In genomic region chr9:41082891-41083290, GRCm38 (mm10) we compare ENCODE assay signal across 24 mouse cellular contexts.
DNase-seq lines count a peak whose midpoint lies in the region; ATAC-seq and TF ChIP-seq lines count a peak whose summit lies in the region.
"Had no signal": no experiment of that assay in that cellular context is flagged by ENCODE, and none has a peak within 500 bp of the region (broad histone marks: within the 10 kb centered on the region; RNA-seq: fewer than 3 reads in every experiment).

No protein-coding gene starts in this region.

- no peak for TF ChIP-seq POLR2A in MEL (IDR thresholded peaks at IDR 0.05; ENCODE audit: control insufficient read depth in 1 of 2, insufficient read depth in 1 of 2, low read depth in 1 of 2, low read length in 2 of 2, poor library complexity in 1 of 2)

- H3K4me2 ChIP-seq in liver, embryonic 11.5 days, result no peak overlapping the region
- H3K4me2 ChIP-seq: embryonic facial prominence, embryonic 13.5 days; forebrain, embryonic 15.5 days; heart, embryonic 15.5 days; hindbrain, embryonic 12.5 days; liver, embryonic 15.5 days had no signal

- 89% methylated on average over 3 of the region's 3 CpGs for WGBS in hindbrain, embryonic 10.5 days
- 62% methylated on average over 3 of the region's 3 CpGs for WGBS in liver, embryonic 11.5 days

- no peak for DNase-seq in MEL (ENCODE audit: low read depth, low spot score)
- peak; percentile 41 for DNase-seq in yolk sac, embryonic 10.5 days (ENCODE audit: low spot score)
- no peak for DNase-seq in hindbrain, embryonic 10.5 days (ENCODE audit: low spot score)
- DNase-seq in liver, embryonic 11.5 days (ENCODE audit: low spot score), result no peak
- DNase-seq: adrenal gland, postnatal 10 days; cerebellum, adult 11 months; cerebellum, postnatal 10 days; kidney, adult 11 months; kidney, postnatal 14 days; layer of hippocampus, adult 9-11 months; liver; midbrain, embryonic 14.5 days; right cerebral cortex, postnatal 4 days; thymus, postnatal 14 days had no signal

- peak overlapping the region; percentile 44 for H3K4me3 ChIP-seq in megakaryocyte, embryonic 14.5 days (replicated peaks)
- no peak overlapping the region for H3K4me3 ChIP-seq in MEL (ENCODE audit: control insufficient read depth in 1 of 2, insufficient read depth in 1 of 2, low read depth in 2 of 2, low read length in 2 of 2)
- no peak overlapping the region for H3K4me3 ChIP-seq in hindbrain, embryonic 10.5 days
- no peak overlapping the region for H3K4me3 ChIP-seq in liver, embryonic 11.5 days (ENCODE audit: low read depth, low read length)
- H3K4me3 ChIP-seq: embryonic facial prominence, embryonic 13.5 days; forebrain, embryonic 10.5 days; forebrain, embryonic 15.5 days; heart, embryonic 15.5 days; hindbrain, embryonic 12.5 days; liver, embryonic 15.5 days had no signal

- TF ChIP-seq EP300 in MEL (IDR thresholded peaks at IDR 0.05; ENCODE audit: low read depth in 1 of 2, low read length in 2 of 2), result no peak

- no peaks in the 10 kb centered on the region for H3K79me2 ChIP-seq in MEL (ENCODE audit: control insufficient read depth, insufficient read depth, low read length, poor library complexity)

- no peak for TF ChIP-seq RAD21 in MEL (IDR thresholded peaks at IDR 0.05; ENCODE audit: low read depth, low read length)

- no peaks in the 10 kb centered on the region for H3K27me3 ChIP-seq in megakaryocyte, embryonic 14.5 days (replicated peaks)
- no peaks in the 10 kb centered on the region for H3K27me3 ChIP-seq in MEL (ENCODE audit: control insufficient read depth in 1 of 2, insufficient read depth in 2 of 2, low read length in 2 of 2)
- H3K27me3 ChIP-seq in hindbrain, embryonic 10.5 days (ENCODE audit: insufficient read depth, poor library complexity, severe bottlenecking), result no peaks in the 10 kb centered on the region
- H3K27me3 ChIP-seq in liver, embryonic 11.5 days (replicated peaks; ENCODE audit: control insufficient read depth, insufficient read depth, low read length), result no peaks in the 10 kb centered on the region
- H3K27me3 ChIP-seq: embryonic facial prominence, embryonic 13.5 days; forebrain, embryonic 15.5 days; heart, embryonic 15.5 days; hindbrain, embryonic 12.5 days; liver, embryonic 15.5 days had no signal

- no peaks in the 10 kb centered on the region for H3K9me3 ChIP-seq in megakaryocyte, embryonic 14.5 days
- H3K9me3 ChIP-seq in MEL (replicated peaks; ENCODE audit: insufficient read depth, low read length), result no peaks in the 10 kb centered on the region
- no peaks in the 10 kb centered on the region for H3K9me3 ChIP-seq in hindbrain, embryonic 10.5 days
- H3K9me3 ChIP-seq in liver, embryonic 11.5 days (ENCODE audit: control insufficient read depth, low read length), result no peaks in the 10 kb centered on the region
- H3K9me3 ChIP-seq: embryonic facial prominence, embryonic 13.5 days; forebrain, embryonic 10.5 days; forebrain, embryonic 15.5 days; heart, embryonic 15.5 days; hindbrain, embryonic 12.5 days; liver, embryonic 15.5 days had no signal

- no peak for TF ChIP-seq CTCF in MEL (IDR thresholded peaks at IDR 0.05 in 2 of 3, conservative IDR thresholded peaks at IDR 0.05 in 1 of 3; ENCODE audit: control insufficient read depth in 1 of 3, insufficient read depth in 1 of 3, low read depth in 2 of 3, low read length in 3 of 3, poor library complexity in 1 of 3, severe bottlenecking in 1 of 3)

- peaks cover 100% of the 10 kb centered on the region for H3K4me1 ChIP-seq in megakaryocyte, embryonic 14.5 days
- H3K4me1 ChIP-seq in MEL (ENCODE audit: control insufficient read depth in 1 of 2, insufficient read depth in 2 of 2, low read length in 2 of 2), result peaks cover 9 to 46% of the 10 kb centered on the region in 2 experiments
- H3K4me1 ChIP-seq in hindbrain, embryonic 10.5 days (replicated peaks), result peaks cover 40% of the 10 kb centered on the region
- peaks cover 72% of the 10 kb centered on the region for H3K4me1 ChIP-seq in liver, embryonic 11.5 days (replicated peaks; ENCODE audit: control insufficient read depth, insufficient read depth, low read length)

- ATAC-seq in megakaryocyte, adult 5-6 weeks (ENCODE audit: poor library complexity, severe bottlenecking), result no peak
- peak; percentile 23 for ATAC-seq in inflammation-experienced regulatory T-cells, adult 6 months
- no peak for ATAC-seq in liver, embryonic 11.5 days (replicated peaks; ENCODE audit: low FRiP score)
- ATAC-seq: forebrain, embryonic 15.5 days; hindbrain, postnatal 0 days had no signal

- H3K9ac ChIP-seq in MEL (ENCODE audit: control insufficient read depth, low read depth, low read length, poor library complexity, severe bottlenecking), result no peak overlapping the region
- no peak overlapping the region for H3K9ac ChIP-seq in liver, embryonic 11.5 days (ENCODE audit: low read depth, low read length)
- H3K9ac ChIP-seq: embryonic facial prominence, embryonic 13.5 days; forebrain, embryonic 15.5 days; heart, embryonic 15.5 days; hindbrain, embryonic 12.5 days; liver, embryonic 15.5 days had no signal

- no peak overlapping the region for H3K27ac ChIP-seq in MEL (ENCODE audit: control insufficient read depth, low read depth, low read length)
- H3K27ac ChIP-seq in hindbrain, embryonic 10.5 days, result no peak overlapping the region
- H3K27ac ChIP-seq in liver, embryonic 11.5 days (ENCODE audit: low read depth, low read length), result no peak overlapping the region
- H3K27ac ChIP-seq: embryonic facial prominence, embryonic 13.5 days; forebrain, embryonic 10.5 days; forebrain, embryonic 15.5 days; hindbrain, embryonic 12.5 days; hindbrain, postnatal 0 days; liver, embryonic 15.5 days had no signal

- peaks cover 87% of the 10 kb centered on the region for H3K36me3 ChIP-seq in megakaryocyte, embryonic 14.5 days (replicated peaks; ENCODE audit: low read length)
- peaks cover 0 to 29% of the 10 kb centered on the region in 2 experiments; a peak in 2 of 4 replicates for H3K36me3 ChIP-seq in MEL (ENCODE audit: control insufficient read depth in 1 of 2, insufficient read depth in 2 of 2, low read length in 2 of 2)
- no peaks in the 10 kb centered on the region for H3K36me3 ChIP-seq in hindbrain, embryonic 10.5 days
- H3K36me3 ChIP-seq in liver, embryonic 11.5 days (ENCODE audit: control insufficient read depth, insufficient read depth, low read length), result no peaks in the 10 kb centered on the region
- H3K36me3 ChIP-seq: embryonic facial prominence, embryonic 13.5 days; forebrain, embryonic 10.5 days; forebrain, embryonic 15.5 days; heart, embryonic 15.5 days; hindbrain, embryonic 12.5 days; liver, embryonic 15.5 days had no signal

TF ChIP-seq in MEL, 35 proteins besides CTCF, POLR2A, EP300 and RAD21:
- TF ChIP-seq GATA1 (IDR thresholded peaks at IDR 0.05; ENCODE audit: low read depth, low read length) (0 out of 2 replicates have a peak, but pooled peaks have one; percentile 21), MAZ (IDR thresholded peaks at IDR 0.05; ENCODE audit: low read depth, low read length) (no peak)
